In genomic region chr8:118313426-118314187, GRCm38 (mm10) we compare ENCODE assay signal across 10 mouse cellular contexts. TPM values are rescaled to one million over a fixed set of nuclear protein-coding genes. Genes with fewer than 3 reads are reported as not detected.
DNase-seq lines count a peak whose midpoint lies in the region; ATAC-seq lines count a peak whose summit lies in the region.
"Had no signal": no experiment of that assay in that cellular context is flagged by ENCODE, and none has a peak within 500 bp of the region (broad histone marks: within the 10 kb centered on the region; RNA-seq: fewer than 3 reads in every experiment).

No protein-coding gene starts in this region.

- H3K27me3 ChIP-seq in embryonic facial prominence, embryonic 13.5 days: no peaks in the 10 kb centered on the region
- no peaks in the 10 kb centered on the region for H3K27me3 ChIP-seq in embryonic facial prominence, embryonic 10.5 days (replicated peaks; ENCODE audit: low read depth, poor library complexity, severe bottlenecking)
- H3K27me3 ChIP-seq in lung, embryonic 16.5 days (ENCODE audit: control insufficient read depth, insufficient read depth, low read depth, low read length): no peaks in the 10 kb centered on the region
- H3K27me3 ChIP-seq in midbrain, embryonic 16.5 days (ENCODE audit: control insufficient read depth, insufficient read depth, low read depth, low read length): no peaks in the 10 kb centered on the region; the same call in 1 of the 2 replicates
- peaks cover 10% of the 10 kb centered on the region for H3K27me3 ChIP-seq in heart, embryonic 11.5 days (ENCODE audit: control insufficient read depth, insufficient read depth, low read length)
- H3K27me3 ChIP-seq: limb, embryonic 15.5 days; midbrain, embryonic 12.5 days had no signal

- WGBS in embryonic facial prominence, embryonic 13.5 days: 61% methylated on average over 17 of the region's 17 CpGs
- 90% methylated on average over 17 of the region's 17 CpGs for WGBS in embryonic facial prominence, embryonic 10.5 days
- WGBS in lung, embryonic 16.5 days: 51% methylated on average over 17 of the region's 17 CpGs
- 50% methylated on average over 17 of the region's 17 CpGs for WGBS in midbrain, embryonic 16.5 days
- 87% methylated on average over 17 of the region's 17 CpGs for WGBS in heart, embryonic 11.5 days (ENCODE audit: insufficient replicate concordance)

- no peak overlapping the region for H3K4me2 ChIP-seq in embryonic facial prominence, embryonic 13.5 days
- H3K4me2 ChIP-seq in lung, embryonic 16.5 days (ENCODE audit: low read depth, low read length): no peak overlapping the region
- H3K4me2 ChIP-seq in midbrain, embryonic 16.5 days (ENCODE audit: low read length): no peak overlapping the region; the same call in 1 of the 2 replicates
- no peak overlapping the region for H3K4me2 ChIP-seq in heart, embryonic 11.5 days
- H3K4me2 ChIP-seq: limb, embryonic 15.5 days; midbrain, embryonic 12.5 days had no signal

- no peak overlapping the region for H3K4me3 ChIP-seq in embryonic facial prominence, embryonic 13.5 days
- H3K4me3 ChIP-seq in embryonic facial prominence, embryonic 10.5 days: no peak overlapping the region
- H3K4me3 ChIP-seq in lung, embryonic 16.5 days (ENCODE audit: low read length): no peak overlapping the region
- H3K4me3 ChIP-seq in midbrain, embryonic 16.5 days (ENCODE audit: low read depth, low read length): no peak overlapping the region
- H3K4me3 ChIP-seq in heart, embryonic 11.5 days (ENCODE audit: low read depth, low read length): no peak overlapping the region
- H3K4me3 ChIP-seq: limb, embryonic 15.5 days; midbrain, embryonic 12.5 days had no signal

- peak overlapping the region; percentile 28; the same call in 1 of the 2 replicates for H3K27ac ChIP-seq in embryonic facial prominence, embryonic 13.5 days
- no peak overlapping the region; the same call in 1 of the 2 replicates for H3K27ac ChIP-seq in embryonic facial prominence, embryonic 10.5 days (replicated peaks)
- H3K27ac ChIP-seq in lung, embryonic 16.5 days (ENCODE audit: low read length): no peak overlapping the region
- H3K27ac ChIP-seq in midbrain, embryonic 16.5 days (ENCODE audit: low read length): peak overlapping the region; percentile 52; the same call in 1 of the 2 replicates
- no peak overlapping the region for H3K27ac ChIP-seq in heart, embryonic 11.5 days (ENCODE audit: low read depth, low read length)
- H3K27ac ChIP-seq: limb, embryonic 15.5 days; midbrain, embryonic 12.5 days had no signal

- H3K4me1 ChIP-seq in embryonic facial prominence, embryonic 13.5 days: peaks cover 17% of the 10 kb centered on the region
- H3K4me1 ChIP-seq in embryonic facial prominence, embryonic 10.5 days: peaks cover 19% of the 10 kb centered on the region
- H3K4me1 ChIP-seq in lung, embryonic 16.5 days (replicated peaks; ENCODE audit: control insufficient read depth, insufficient read depth, low read length): no peaks in the 10 kb centered on the region
- peaks cover 10% of the 10 kb centered on the region for H3K4me1 ChIP-seq in midbrain, embryonic 16.5 days (ENCODE audit: control insufficient read depth, insufficient read depth, low read length)
- H3K4me1 ChIP-seq in heart, embryonic 11.5 days (ENCODE audit: control insufficient read depth, insufficient read depth, low read length): 0 out of 2 replicates have a peak, but pooled peaks cover 4% of the 10 kb centered on the region

- ATAC-seq in embryonic facial prominence, embryonic 13.5 days (ENCODE audit: insufficient number of reproducible peaks, insufficient read depth, low FRiP score, low TSS enrichment, low read depth): 0 out of 2 replicates have a peak, but pooled peaks have one; percentile 33
- peak; percentile 4; the same call in 1 of the 2 replicates for ATAC-seq in lung, embryonic 16.5 days (ENCODE audit: low read depth)
- peak; percentile 66; the same call in 1 of the 2 replicates for ATAC-seq in midbrain, embryonic 16.5 days
- no peak for ATAC-seq in heart, embryonic 11.5 days (replicated peaks; ENCODE audit: insufficient number of reproducible peaks, low FRiP score, low TSS enrichment)

- no peaks in the 10 kb centered on the region for H3K36me3 ChIP-seq in embryonic facial prominence, embryonic 13.5 days
- no peaks in the 10 kb centered on the region for H3K36me3 ChIP-seq in embryonic facial prominence, embryonic 10.5 days (replicated peaks)
- no peaks in the 10 kb centered on the region for H3K36me3 ChIP-seq in lung, embryonic 16.5 days (ENCODE audit: control insufficient read depth, insufficient read depth, low read length)
- H3K36me3 ChIP-seq in midbrain, embryonic 16.5 days (ENCODE audit: control insufficient read depth, insufficient read depth, low read length): no peaks in the 10 kb centered on the region
- no peaks in the 10 kb centered on the region for H3K36me3 ChIP-seq in heart, embryonic 11.5 days (ENCODE audit: control insufficient read depth, insufficient read depth, low read length)
- H3K36me3 ChIP-seq: limb, embryonic 15.5 days; midbrain, embryonic 12.5 days had no signal

- H3K9ac ChIP-seq in embryonic facial prominence, embryonic 13.5 days: no peak overlapping the region
- H3K9ac ChIP-seq in lung, embryonic 16.5 days (ENCODE audit: low read length): no peak overlapping the region
- no peak overlapping the region for H3K9ac ChIP-seq in midbrain, embryonic 16.5 days (ENCODE audit: low read depth, low read length)
- H3K9ac ChIP-seq in heart, embryonic 11.5 days (ENCODE audit: low read depth, low read length): no peak overlapping the region
- H3K9ac ChIP-seq: limb, embryonic 15.5 days; midbrain, embryonic 12.5 days had no signal

- no peak for DNase-seq in embryonic facial prominence, embryonic 10.5 days (ENCODE audit: low spot score)
- DNase-seq in lung, postnatal 25 days (ENCODE audit: low spot score): no peak
- DNase-seq in gastrocnemius, postnatal 10 days: peak; percentile 57
- DNase-seq in adrenal gland, postnatal 14 days: no peak

- H3K9me3 ChIP-seq in embryonic facial prominence, embryonic 13.5 days: no peaks in the 10 kb centered on the region
- no peaks in the 10 kb centered on the region for H3K9me3 ChIP-seq in embryonic facial prominence, embryonic 10.5 days
- H3K9me3 ChIP-seq in lung, embryonic 16.5 days (ENCODE audit: control insufficient read depth, low read length): no peaks in the 10 kb centered on the region
- H3K9me3 ChIP-seq in midbrain, embryonic 16.5 days (replicated peaks; ENCODE audit: control insufficient read depth, low read length, poor library complexity, severe bottlenecking): no peaks in the 10 kb centered on the region
- no peaks in the 10 kb centered on the region for H3K9me3 ChIP-seq in heart, embryonic 11.5 days (replicated peaks; ENCODE audit: control insufficient read depth, low read length)
- H3K9me3 ChIP-seq: limb, embryonic 15.5 days; midbrain, embryonic 12.5 days had no signal

RNA-seq across cellular contexts. Expression of gene Cdh13, which starts 30.1 kb away (rescaled TPM):
- polyA plus RNA-seq in embryonic facial prominence, embryonic 13.5 days (2015; fragmentation: Nextera tagmentation; extraction: Ambion mirVana): 16.8 and 25.9 TPM in 2 replicates
- 2.2 and 2.4 TPM in 2 replicates for polyA plus RNA-seq in embryonic facial prominence, embryonic 10.5 days (2016; fragmentation: Nextera tagmentation; extraction: Ambion mirVana)
- polyA plus RNA-seq in lung, embryonic 16.5 days (2015; fragmentation: Nextera tagmentation; extraction: Ambion mirVana): 4.1 and 5.8 TPM in 2 replicates
- total RNA-seq in gastrocnemius, postnatal 10 days (2021): 100 to 1,000 TPM; 165 to 166 TPM
- 98.0 and 159 TPM in 2 replicates for polyA plus RNA-seq in midbrain, embryonic 16.5 days (2015; fragmentation: Nextera tagmentation; extraction: Ambion mirVana)
- 19.8 and 27.9 TPM in 2 replicates for total RNA-seq in adrenal gland, postnatal 14 days (2021)
- polyA plus RNA-seq in heart, embryonic 11.5 days (2014; fragmentation: Nextera tagmentation; extraction: Ambion mirVana): 37.1 and 38.2 TPM in 2 replicates

Comparison
In these comparisons a context has a peak if more than half of its experiments do, and no peak if none do; other contexts are left out.
1. H3K27ac ChIP-seq: peak in embryonic facial prominence, embryonic 13.5 days (single experiment) and midbrain, embryonic 16.5 days (single experiment); none in embryonic facial prominence, embryonic 10.5 days (single experiment), lung, embryonic 16.5 days (single experiment) and heart, embryonic 11.5 days (single experiment).